Mouse (Mus musculus) MEL (cell line): ENCODE results near the gene Tirap. TPM values are rescaled to one million over a fixed set of nuclear protein-coding genes. Genes with fewer than 3 reads are reported as not detected.

ENCODE experiments used
- DNase-seq: peaks from one replicate; pipeline ENCODE4 v3.0.0; 2011; ENCODE audit warnings: low read depth, low spot score
- H3K27ac ChIP-seq: 2 replicates; pipeline ENCODE4 v1.5.1; 2012; ENCODE audit warnings: low read depth, mild to moderate bottlenecking, control low read depth, low read length, moderate library complexity; ENCODE audit not compliant: control insufficient read depth
- H3K27me3 ChIP-seq, 2 experiments: fragments of 150-350 bp in 1 of 2; sonication (generic) in 1 of 2; 2 replicates each; pipeline ENCODE4 v1.6.1; 2012; ENCODE audit warnings: low read length in 2 of 2, mild to moderate bottlenecking in 2 of 2, improper control_type of control experiment in 1 of 2, moderate library complexity in 1 of 2; ENCODE audit not compliant: insufficient read depth in 2 of 2, control insufficient read depth in 1 of 2
- H3K36me3 ChIP-seq, 2 experiments: 2 replicates each; pipeline ENCODE4 v1.6.1; 2012 to 2014; ENCODE audit warnings: low read length in 2 of 2, improper control_type of control experiment in 1 of 2, inconsistent platforms in 1 of 2, mild to moderate bottlenecking in 1 of 2; ENCODE audit not compliant: insufficient read depth in 2 of 2, control insufficient read depth in 1 of 2
- H3K4me1 ChIP-seq, 2 experiments: fragments of 150-350 bp in 1 of 2; sonication (generic) in 1 of 2; 2 replicates each; pipeline ENCODE4 v1.6.1; 2012; ENCODE audit warnings: low read length in 2 of 2, improper control_type of control experiment in 1 of 2, mild to moderate bottlenecking in 1 of 2; ENCODE audit not compliant: insufficient read depth in 2 of 2, control insufficient read depth in 1 of 2
- H3K4me3 ChIP-seq, 2 experiments: fragments of 150-350 bp in 1 of 2; sonication (generic) in 1 of 2; 2 replicates each; pipeline ENCODE4 v1.5.1; 2012; ENCODE audit warnings: low read depth in 2 of 2, low read length in 2 of 2, mild to moderate bottlenecking in 2 of 2, moderate library complexity in 2 of 2, control low read depth in 1 of 2, improper control_type of control experiment in 1 of 2; ENCODE audit not compliant: control insufficient read depth in 1 of 2, insufficient read depth in 1 of 2
- H3K79me2 ChIP-seq: 2 replicates; pipeline ENCODE4 v1.6.1; 2012; ENCODE audit warnings: mild to moderate bottlenecking, low read length, moderate library complexity; ENCODE audit not compliant: control insufficient read depth, poor library complexity, insufficient read depth
- H3K9ac ChIP-seq: 2 replicates; pipeline ENCODE4 v1.6.1; 2012; ENCODE audit warnings: low read depth, mild to moderate bottlenecking, control low read depth, low read length, moderate library complexity; ENCODE audit not compliant: control insufficient read depth, poor library complexity, severe bottlenecking
- H3K9me3 ChIP-seq: fragments of 150-350 bp; sonication (generic); replicated peaks from 2 replicates; pipeline ENCODE4 v1.6.1; 2012; ENCODE audit warnings: mild to moderate bottlenecking, low read length, improper control_type of control experiment, moderate library complexity; ENCODE audit not compliant: insufficient read depth
- CTCF ChIP-seq, 3 experiments: IDR thresholded peaks in 2 of 3; conservative IDR thresholded peaks in 1 of 3; 2 replicates each; pipeline ENCODE4 v1.5.1; 2011 to 2012; ENCODE audit warnings: low read length in 3 of 3, low read depth in 2 of 3, mild to moderate bottlenecking in 2 of 3, improper control_type of control experiment in 1 of 3, inconsistent platforms in 1 of 3, mixed read lengths in 1 of 3, moderate library complexity in 1 of 3; ENCODE audit not compliant: control insufficient read depth in 1 of 3, insufficient read depth in 1 of 3, poor library complexity in 1 of 3, severe bottlenecking in 1 of 3
- E2F4 ChIP-seq: IDR thresholded peaks from 2 replicates; pipeline ENCODE4 v1.6.1; 2011; ENCODE audit warnings: low read depth, low read length, improper control_type of control experiment, borderline replicate concordance
- GABPA ChIP-seq: IDR thresholded peaks from 2 replicates; pipeline ENCODE4 v1.6.1; 2012; ENCODE audit warnings: low read depth, mild to moderate bottlenecking, inconsistent platforms, low read length, improper control_type of control experiment, moderate library complexity
- MAFK ChIP-seq: IDR thresholded peaks from 2 replicates; pipeline ENCODE4 v1.6.1; 2011; ENCODE audit warnings: low read depth, mild to moderate bottlenecking, low read length, improper control_type of control experiment, borderline replicate concordance
- POLR2AphosphoS2 ChIP-seq: IDR thresholded peaks from 2 replicates; pipeline ENCODE4 v1.6.1; 2011; ENCODE audit warnings: low read length, improper control_type of control experiment
- RAD21 ChIP-seq: IDR thresholded peaks from 2 replicates; pipeline ENCODE4 v1.6.1; 2011; ENCODE audit warnings: mild to moderate bottlenecking, low read depth, low read length, improper control_type of control experiment
- RCOR1 ChIP-seq: IDR thresholded peaks from 2 replicates; pipeline ENCODE4 v1.6.1; 2012; ENCODE audit warnings: low read depth, mild to moderate bottlenecking, inconsistent platforms, low read length, improper control_type of control experiment
- TBP ChIP-seq: IDR thresholded peaks from 2 replicates; pipeline ENCODE4 v1.8.0; 2011; ENCODE audit warnings: low read depth, low read length, improper control_type of control experiment
- ZKSCAN1 ChIP-seq: IDR thresholded peaks from 2 replicates; pipeline ENCODE4 v1.6.1; 2012; ENCODE audit warnings: low read depth, mild to moderate bottlenecking, inconsistent platforms, low read length, improper control_type of control experiment, moderate library complexity
- polyA plus RNA-seq, 2 experiments: library from polyadenylated mRNA; stranded (reverse) in 1 of 2; unstranded in 1 of 2; fragments of >175 nt in 1 of 2; fragments of >200 nt in 1 of 2; gene quantifications; 2 replicates each; pipeline versions ENCODE4 v1.2.1 to v1.2.4; 2012; ENCODE audit warnings: low replicate concordance in 2 of 2, low read depth in 1 of 2; ENCODE audit not compliant: insufficient read length in 2 of 2, insufficient read depth in 1 of 2, missing spikeins in 1 of 2
- total RNA-seq: library from RNA; depleted of rRNA; stranded (reverse); fragments of 300-350 nt; gene quantifications from 2 replicates; pipeline ENCODE4 v1.2.3, GENCODE M21; 2012

Tirap gene
- total and polyA plus RNA-seq, 3 experiments: 2.4 to 5.3 TPM; not detected in 1

GRCm38 (mm10) chr9:35197625-35198024 is 2.5 kb downstream of the Tirap start:
- TF ChIP-seq MAFK (no peak), GABPA (no peak)
- TF ChIP-seq, all 39 proteins: peak for 0
- Histone ChIP-seq H3K9me3 (no peaks in the 10 kb centered on the region), H3K79me2 (peaks cover 1% of the 10 kb centered on the region; the same call in 1 of the 2 replicates), H3K27me3 (no peaks in the 10 kb centered on the region), H3K4me3 (no peak overlapping the region), H3K27ac (no peak overlapping the region), H3K9ac (no peak overlapping the region), H3K4me1 (peaks cover 0 to 5% of the 10 kb centered on the region in 2 experiments; a peak in 1 of 4 replicates), H3K36me3 (peaks cover 0 to 8% of the 10 kb centered on the region in 2 experiments; a peak in 2 of 4 replicates)
- DNase-seq: no peak

GRCm38 (mm10) chr9:35194048-35194447 is 6.0 kb downstream of the Tirap start:
- no peak overlapping the region for H3K4me3 ChIP-seq
- H3K9me3 ChIP-seq: no peaks in the 10 kb centered on the region
- no peaks in the 10 kb centered on the region for H3K4me1 ChIP-seq
- H3K27ac ChIP-seq: no peak overlapping the region
- TF ChIP-seq ZKSCAN1: no peak
- no peak for TF ChIP-seq TBP
- no peak for DNase-seq
- peaks cover 0 to 2% of the 10 kb centered on the region in 2 experiments; a peak in 1 of 4 replicates for H3K36me3 ChIP-seq
- H3K79me2 ChIP-seq: no peaks in the 10 kb centered on the region
- H3K27me3 ChIP-seq: no peaks in the 10 kb centered on the region
- no peak overlapping the region for H3K9ac ChIP-seq

- no peak for TF ChIP-seq RCOR1
- H3K4me3 ChIP-seq: no peak overlapping the region
- H3K27me3 ChIP-seq: no peaks in the 10 kb centered on the region
- H3K9ac ChIP-seq: no peak overlapping the region
- no peak overlapping the region for H3K27ac ChIP-seq
- no peak for DNase-seq
- no peaks in the 10 kb centered on the region for H3K9me3 ChIP-seq
- H3K4me1 ChIP-seq: no peaks in the 10 kb centered on the region
- H3K79me2 ChIP-seq: no peaks in the 10 kb centered on the region
- no peaks in the 10 kb centered on the region for H3K36me3 ChIP-seq
Measured at GRCm38 (mm10) chr9:35192983-35193542, 7.0 kb downstream of the Tirap start.

GRCm38 (mm10) chr9:35188700-35189099 is 11.4 kb downstream of the Tirap start:
- Histone ChIP-seq H3K27me3 (no peaks in the 10 kb centered on the region), H3K79me2 (no peaks in the 10 kb centered on the region), H3K9ac (no peak overlapping the region), H3K4me3 (no peak overlapping the region), H3K36me3 (peaks cover 0 to 2% of the 10 kb centered on the region in 2 experiments; a peak in 2 of 4 replicates), H3K27ac (no peak overlapping the region), H3K9me3 (no peaks in the 10 kb centered on the region), H3K4me1 (peaks cover under 1 to 2% of the 10 kb centered on the region in 2 experiments; a peak in 3 of 4 replicates)
- no peak for DNase-seq
- TF ChIP-seq TBP (no peak), CTCF (IDR thresholded peaks at IDR 0.05 in 2 of 3, conservative IDR thresholded peaks at IDR 0.05 in 1 of 3; ENCODE audit: control insufficient read depth in 1 of 3, insufficient read depth in 1 of 3, low read depth in 2 of 3, low read length in 3 of 3, poor library complexity in 1 of 3, severe bottlenecking in 1 of 3) (0 out of 6 replicates have a peak, but pooled peaks of 1 of the 3 experiments have one; percentile 0), E2F4 (no peak), RAD21 (no peak), POLR2AphosphoS2 (no peak)
